Mouse (Mus musculus) heart, embryonic 16.5 days (tissue): Measurements from ENCODE around the gene Efnb3. TPM values are rescaled to one million over a fixed set of nuclear protein-coding genes. Genes with fewer than 3 reads are reported as not detected.
A peak's percentile ranks its signal among the peaks of the same experiment; 100 is the strongest.

ENCODE experiments used
- ATAC-seq: fragments of 200-750 bp; cut with Nextera tagmentation; replicated peaks from 2 replicates; pipeline ENCODE4 v1.8.0; 2017; ENCODE audit warnings: moderate number of reproducible peaks; ENCODE audit not compliant: insufficient read depth, low FRiP score; ENCODE audit errors: extremely low read depth
- H3K27ac ChIP-seq: fragments of 300-500 bp; sonication (generic); 2 replicates; pipeline ENCODE4 v1.5.1; 2014; ENCODE audit warnings: mild to moderate bottlenecking, low read length, control low read depth, moderate library complexity
- H3K27me3 ChIP-seq: fragments of 300-500 bp; sonication (generic); 2 replicates; pipeline ENCODE4 v1.6.1; 2014; ENCODE audit warnings: low read length, mixed read lengths; ENCODE audit not compliant: control insufficient read depth, insufficient read depth
- H3K36me3 ChIP-seq: fragments of 300-500 bp; sonication (generic); 2 replicates; pipeline ENCODE4 v1.6.1; 2014; ENCODE audit not compliant: control insufficient read depth, insufficient read depth
- H3K4me1 ChIP-seq: fragments of 300-500 bp; sonication (generic); 2 replicates; pipeline ENCODE4 v1.6.1; 2014; ENCODE audit warnings: low read length, mixed read lengths; ENCODE audit not compliant: control insufficient read depth, insufficient read depth
- H3K4me2 ChIP-seq: fragments of 300-500 bp; sonication (generic); 2 replicates; pipeline ENCODE4 v1.6.1; 2014; ENCODE audit warnings: low read depth, mild to moderate bottlenecking, control low read depth, low read length
- H3K4me3 ChIP-seq: fragments of 300-500 bp; sonication (generic); 2 replicates; pipeline ENCODE4 v1.5.1; 2014; ENCODE audit warnings: mild to moderate bottlenecking, control low read depth, low read length
- H3K9ac ChIP-seq: fragments of 300-500 bp; sonication (generic); 2 replicates; pipeline ENCODE4 v1.6.1; 2014; ENCODE audit warnings: low read length, control low read depth
- H3K9me3 ChIP-seq: fragments of 300-500 bp; sonication (generic); replicated peaks from 2 replicates; pipeline ENCODE4 v1.6.1; 2016; ENCODE audit warnings: low read length; ENCODE audit not compliant: control insufficient read depth
- WGBS: fragments of 180-500 bp; shearing (Covaris S2); extraction: QIAGEN DNeasy Blood & Tissue Kit; methylation state at CpG from one replicate; pipeline ENCODE4 v1.1.7; 2014; 5-methylcytosine and 5-hydroxymethylcytosine counted together
- polyA plus RNA-seq: library from polyadenylated mRNA; unstranded; fragments of >200 nt; fragmentation: Nextera tagmentation; extraction: Ambion mirVana; gene quantifications from 2 replicates; pipeline ENCODE4 v1.2.1, GENCODE M21; 2015

Gene Efnb3
- polyA plus RNA-seq, 1 experiment from 2014 or later: 49.9 TPM

DNA sequence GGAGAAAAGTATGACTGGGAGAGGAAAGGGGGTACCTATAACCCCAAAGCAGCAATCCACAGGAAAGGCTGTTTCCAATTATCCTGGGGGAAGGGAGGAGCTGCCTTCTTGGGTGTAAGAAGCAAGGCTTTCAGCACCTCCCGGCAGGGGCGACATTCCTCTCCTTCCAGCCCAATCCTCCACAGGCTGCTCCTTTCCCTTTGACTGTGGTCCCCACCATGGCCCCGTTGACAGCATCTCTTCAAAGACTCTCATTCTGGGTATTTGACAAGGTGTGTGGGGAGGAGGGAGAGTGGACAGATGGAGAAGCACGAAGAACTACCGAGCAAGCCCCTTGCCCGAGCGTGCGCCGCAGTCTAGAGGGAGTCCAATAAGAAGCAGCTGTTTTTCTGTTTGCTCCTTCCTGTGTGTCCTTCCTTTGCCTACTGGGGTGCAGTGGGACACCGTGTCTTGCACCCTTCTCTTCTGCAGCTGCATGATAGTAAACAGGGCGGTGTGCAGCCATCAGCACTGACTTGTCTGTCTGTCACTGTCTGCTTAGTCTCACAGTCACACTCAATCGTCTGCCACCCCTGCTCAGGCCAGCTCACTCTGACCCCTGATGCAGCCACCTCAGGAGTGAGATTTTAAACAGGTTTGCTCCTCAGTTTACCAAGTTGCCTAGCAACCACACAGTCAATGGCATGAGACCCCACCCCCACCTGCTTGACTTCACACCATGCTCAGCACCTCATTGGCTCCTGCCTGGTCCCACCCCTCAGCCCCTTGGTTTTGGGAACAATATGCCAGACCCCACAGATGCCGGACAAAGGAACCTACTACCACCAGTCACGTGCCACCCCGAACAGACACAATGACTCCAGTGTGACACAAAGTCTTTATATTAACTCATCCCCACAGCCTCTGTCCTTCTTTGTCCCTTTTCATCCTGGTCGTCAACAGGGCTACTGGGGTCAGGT, 1.2 kb upstream of the Efnb3 start:
- Histone ChIP-seq H3K27ac (peak overlapping the region; percentile 97), H3K9ac (peak overlapping the region; percentile 94), H3K4me2 (peak overlapping the region; percentile 96), H3K27me3 (no peaks in the 10 kb centered on the region), H3K9me3 (no peaks in the 10 kb centered on the region), H3K4me1 (peaks cover 34% of the 10 kb centered on the region), H3K36me3 (peaks cover 12% of the 10 kb centered on the region; the same call in 1 of the 2 replicates), H3K4me3 (peak overlapping the region; percentile 78)
- ATAC-seq: no peak
- 30% methylated on average over 16 of the region's 16 CpGs for WGBS

DNA sequence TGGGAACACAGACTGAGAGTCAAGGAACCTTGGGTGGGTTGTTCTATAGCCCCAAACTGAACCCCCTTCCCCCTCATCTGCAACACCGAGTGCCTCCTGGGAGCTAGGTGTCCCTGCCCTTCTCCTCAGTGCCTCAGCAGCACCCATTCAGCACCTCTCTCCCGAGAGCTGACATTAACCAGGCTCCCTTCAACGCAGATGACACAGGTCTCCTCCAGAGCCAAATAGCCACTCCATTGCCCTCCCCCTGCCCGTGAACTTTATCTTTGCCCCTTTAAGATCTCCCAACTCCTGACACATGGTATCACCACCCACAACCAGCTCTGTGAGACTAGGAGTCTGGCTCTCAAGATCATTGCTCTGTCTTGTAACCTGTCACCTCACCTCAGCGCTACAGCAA, 822 bp downstream of the Efnb3 start:
- Histone ChIP-seq H3K4me3 (peak overlapping the region; percentile 78), H3K4me1 (peaks cover 34% of the 10 kb centered on the region), H3K36me3 (peaks cover 8% of the 10 kb centered on the region), H3K27ac (peak overlapping the region; percentile 97), H3K27me3 (no peaks in the 10 kb centered on the region), H3K9me3 (no peaks in the 10 kb centered on the region), H3K4me2 (peak overlapping the region; percentile 96), H3K9ac (peak overlapping the region; percentile 94)
- whole genome bisulfite sequencing: 4% methylated on average over 5 of the region's 5 CpGs
- ATAC-seq: peak; percentile 79

DNA sequence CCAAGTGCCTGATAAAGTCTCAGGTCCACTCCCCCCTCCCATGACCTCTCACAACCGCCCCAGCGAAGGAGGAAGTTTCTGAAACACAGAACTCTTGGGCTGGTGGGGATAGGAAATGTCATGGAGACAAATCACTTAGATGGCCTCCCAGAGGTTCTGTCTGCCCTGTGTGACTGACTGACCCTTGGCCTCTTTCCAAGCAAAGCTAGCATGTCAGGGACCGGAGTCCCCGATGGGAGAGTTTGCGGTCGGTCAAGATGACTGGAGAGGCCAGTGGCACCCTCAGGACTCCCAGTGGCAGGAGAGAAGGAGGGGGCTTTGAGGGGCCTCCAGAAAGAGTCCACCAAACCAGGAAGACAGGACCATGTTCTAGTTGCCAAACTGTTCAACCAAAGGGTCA, 1.2 kb downstream of the Efnb3 start:
- Histone ChIP-seq H3K36me3 (peaks cover 8% of the 10 kb centered on the region), H3K4me2 (peak overlapping the region; percentile 96), H3K9me3 (no peaks in the 10 kb centered on the region), H3K27me3 (no peaks in the 10 kb centered on the region), H3K4me1 (peaks cover 34% of the 10 kb centered on the region), H3K27ac (peak overlapping the region; percentile 97), H3K4me3 (peak overlapping the region; percentile 78), H3K9ac (peak overlapping the region; percentile 94)
- ATAC-seq: no peak
- WGBS: 6% methylated on average over 6 of the region's 6 CpGs

DNA sequence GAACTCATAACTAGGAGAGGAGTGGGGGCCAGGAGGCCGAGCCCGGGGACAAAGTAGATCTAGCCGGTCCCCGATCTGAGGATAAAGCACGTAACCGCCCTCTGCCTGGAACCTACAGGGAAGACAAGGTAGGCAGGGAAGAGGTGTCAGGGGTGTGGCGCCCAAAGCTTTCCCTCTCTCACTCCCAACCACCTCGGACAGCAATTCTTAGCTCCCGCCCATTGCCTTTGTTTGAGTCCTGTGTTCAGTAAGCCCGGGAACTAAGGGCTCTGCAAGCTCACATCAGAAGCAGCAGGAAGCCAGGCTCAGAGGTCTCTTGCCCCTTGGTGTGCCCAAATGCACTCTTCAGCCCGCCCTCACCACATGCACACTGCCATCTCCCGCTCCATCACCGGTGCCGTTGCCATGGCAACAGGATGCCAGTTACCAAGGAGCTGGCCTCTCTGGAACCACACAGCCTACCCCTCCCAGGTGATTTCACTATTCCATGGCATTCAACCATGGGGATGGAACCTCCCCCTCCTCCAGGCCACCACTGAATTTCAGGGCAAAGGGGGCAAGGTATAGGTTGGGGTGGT, 2.5 kb downstream of the Efnb3 start:
- Histone ChIP-seq H3K27me3 (no peaks in the 10 kb centered on the region), H3K9me3 (no peaks in the 10 kb centered on the region), H3K4me1 (peaks cover 34% of the 10 kb centered on the region), H3K36me3 (peaks cover 5% of the 10 kb centered on the region), H3K4me2 (peak overlapping the region; percentile 96), H3K9ac (no peak overlapping the region), H3K4me3 (no peak overlapping the region), H3K27ac (no peak overlapping the region)
- 48% methylated on average over 14 of the region's 14 CpGs for WGBS
- no peak for ATAC-seq

DNA sequence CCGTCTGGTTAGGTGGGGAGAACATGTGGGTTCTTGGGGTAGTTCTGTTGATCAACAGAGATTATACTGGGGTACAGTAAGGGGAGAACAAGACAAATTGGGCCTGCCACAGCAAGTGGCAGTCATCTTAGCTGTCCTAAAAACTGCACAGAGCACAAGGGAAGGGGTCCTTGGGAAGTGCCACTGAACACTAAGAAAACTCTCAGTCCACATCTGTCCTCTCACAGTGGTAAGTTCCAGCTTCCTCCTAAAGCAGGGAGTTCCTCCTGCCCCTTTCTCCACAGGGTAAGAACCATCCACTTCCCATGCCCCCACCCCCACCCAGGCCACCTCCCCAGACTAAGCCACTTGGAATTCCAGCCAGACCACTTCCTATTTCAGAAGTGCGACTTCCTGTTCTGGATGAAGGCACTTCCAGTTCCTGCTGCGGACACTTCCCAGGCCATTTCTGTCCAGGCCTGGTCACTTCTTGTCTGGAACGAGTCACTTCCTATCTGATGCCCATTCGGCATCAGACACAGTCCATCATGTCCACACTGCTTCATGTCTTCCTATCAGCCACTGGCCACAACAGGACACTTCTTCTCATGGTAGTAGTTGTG, 5.4 kb downstream of the Efnb3 start:
- Histone ChIP-seq H3K4me1 (peaks cover 10% of the 10 kb centered on the region), H3K9ac (no peak overlapping the region), H3K27me3 (peaks cover 2% of the 10 kb centered on the region; the same call in 1 of the 2 replicates), H3K4me3 (no peak overlapping the region), H3K9me3 (no peaks in the 10 kb centered on the region), H3K27ac (no peak overlapping the region), H3K36me3 (peaks cover 3% of the 10 kb centered on the region), H3K4me2 (no peak overlapping the region)
- 70% methylated on average over 5 of the region's 5 CpGs for WGBS
- no peak for ATAC-seq

DNA sequence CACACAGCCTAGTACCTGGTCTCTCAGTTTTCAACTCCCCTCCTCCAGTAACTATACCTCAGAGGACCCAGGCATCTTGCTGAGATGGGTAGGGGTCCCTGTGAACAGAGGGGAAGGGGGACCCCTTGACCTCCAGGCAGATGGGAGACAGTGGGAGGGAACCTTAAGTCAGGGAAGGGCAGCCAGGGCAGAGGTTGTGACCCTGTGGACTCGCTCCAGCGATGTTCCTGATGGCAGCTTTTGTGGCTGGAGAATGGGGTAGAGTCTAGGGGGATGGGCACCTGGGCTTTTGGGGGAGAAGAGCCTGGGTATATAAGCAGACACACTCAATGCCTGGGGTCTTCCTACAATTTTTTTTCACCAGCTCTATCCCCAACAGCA, 6.7 kb downstream of the Efnb3 start:
- peaks cover 9% of the 10 kb centered on the region for H3K27me3 ChIP-seq
- no peak overlapping the region for H3K9ac ChIP-seq
- peaks cover 6% of the 10 kb centered on the region for H3K4me1 ChIP-seq
- H3K27ac ChIP-seq: no peak overlapping the region
- H3K9me3 ChIP-seq: no peaks in the 10 kb centered on the region
- no peak for ATAC-seq
- WGBS: 28% methylated on average over 2 of the region's 2 CpGs
- H3K36me3 ChIP-seq: peaks cover 3% of the 10 kb centered on the region
- H3K4me3 ChIP-seq: no peak overlapping the region
- no peak overlapping the region for H3K4me2 ChIP-seq

DNA sequence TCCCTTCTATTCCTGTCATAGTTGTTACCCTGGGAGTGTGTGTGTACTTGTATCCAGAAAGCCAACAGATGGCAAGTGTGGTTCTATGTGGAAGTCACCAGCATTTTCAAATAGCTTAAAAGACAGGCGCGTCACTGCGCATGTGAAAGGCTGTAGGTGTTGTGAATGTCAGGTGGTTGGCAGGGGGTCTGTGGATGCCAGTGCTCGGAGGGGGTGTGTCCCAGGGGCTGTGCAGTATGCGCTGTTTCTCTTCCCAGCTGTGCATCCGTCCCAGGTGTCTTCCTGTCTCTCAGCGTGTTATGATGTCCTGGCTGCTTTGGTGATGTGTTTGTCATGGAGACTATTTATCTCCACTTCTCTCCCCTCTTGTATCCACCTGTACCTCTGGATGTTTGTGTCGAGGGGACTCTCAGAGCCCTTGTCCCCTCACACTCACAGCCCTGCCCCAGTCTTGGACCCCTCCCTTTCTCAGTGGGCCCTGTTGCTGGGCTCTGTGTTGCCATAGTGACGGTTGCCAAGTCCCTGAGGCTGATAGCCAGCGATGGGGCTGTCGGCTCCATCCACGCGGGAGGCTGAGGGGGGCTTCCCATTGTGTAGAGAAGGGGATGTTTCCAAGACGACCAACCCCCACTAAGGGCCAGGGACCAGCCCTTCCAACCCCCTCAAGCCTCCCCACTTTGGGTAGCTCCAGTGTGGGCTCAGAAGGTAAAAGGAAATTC, 7.2 kb downstream of the Efnb3 start:
- Histone ChIP-seq H3K9ac (no peak overlapping the region), H3K9me3 (no peaks in the 10 kb centered on the region), H3K4me1 (0 out of 2 replicates have a peak, but pooled peaks cover under 1% of the 10 kb centered on the region), H3K4me3 (no peak overlapping the region), H3K4me2 (no peak overlapping the region), H3K36me3 (peaks cover 3% of the 10 kb centered on the region), H3K27me3 (peaks cover 11% of the 10 kb centered on the region), H3K27ac (no peak overlapping the region)
- no peak for ATAC-seq
- 27% methylated on average over 14 of the region's 14 CpGs for WGBS

DNA sequence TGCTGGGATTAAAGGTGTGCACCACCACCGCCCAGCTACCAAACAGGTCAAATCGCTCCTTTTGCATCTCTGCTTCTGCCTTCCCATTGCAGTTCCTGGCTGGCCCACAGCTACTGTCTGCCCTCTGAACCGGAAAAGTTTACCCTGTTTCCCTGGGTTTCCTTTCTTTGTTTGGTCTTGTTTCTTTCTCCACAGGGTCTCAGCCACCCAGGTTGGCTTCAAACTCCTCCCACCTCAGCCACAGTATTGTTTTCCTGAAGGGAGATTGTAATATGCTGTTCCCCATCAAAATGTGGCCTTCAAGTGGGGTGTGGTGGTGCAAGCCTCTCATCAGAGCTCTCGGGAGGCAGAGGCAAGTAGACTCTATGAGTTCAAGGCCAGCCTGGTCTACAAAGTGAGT, 8.7 kb downstream of the Efnb3 start:
- Histone ChIP-seq H3K27me3 (peaks cover 11% of the 10 kb centered on the region), H3K36me3 (peaks cover 3% of the 10 kb centered on the region), H3K9ac (no peak overlapping the region), H3K4me2 (no peak overlapping the region), H3K27ac (no peak overlapping the region), H3K4me1 (peaks cover 8% of the 10 kb centered on the region), H3K4me3 (no peak overlapping the region), H3K9me3 (no peaks in the 10 kb centered on the region)
- ATAC-seq: no peak
- WGBS: 74% methylated on average over 4 of the region's 4 CpGs
